Mouse (Mus musculus): Measurements from ENCODE around the gene Tas1r1. TPM values are rescaled to one million over a fixed set of nuclear protein-coding genes. Genes with fewer than 3 reads are reported as not detected.

Gene Tas1r1
- polyA plus RNA-seq, 1 experiment, result 0.27 TPM

- Histone ChIP-seq H3K36me3 (ENCODE audit: control insufficient read depth, insufficient read depth) (peaks cover 5% of the 10 kb centered on the region), H3ac (ENCODE audit: control insufficient read depth, insufficient read length, low read depth) (no peak overlapping the region), H3K27me3 (ENCODE audit: control insufficient read depth, insufficient read depth, insufficient read length) (no peaks in the 10 kb centered on the region), H3K79me2 (ENCODE audit: control insufficient read depth, insufficient read depth) (peaks cover 22% of the 10 kb centered on the region), H3K4me3 (ENCODE audit: insufficient read depth, poor library complexity, severe bottlenecking) (no peak overlapping the region), H3K79me3 (ENCODE audit: low read depth) (peaks cover 19% of the 10 kb centered on the region)
- no peak for TF ChIP-seq MYOG (IDR thresholded peaks at IDR 0.05; ENCODE audit: control insufficient read depth, extremely low read depth, insufficient read length)
- no peak for TF ChIP-seq CTCF (IDR thresholded peaks at IDR 0.05; ENCODE audit: control insufficient read depth, insufficient read depth, insufficient read length)
- no peak for TF ChIP-seq CEBPB (IDR thresholded peaks at IDR 0.05; ENCODE audit: low read depth)
- TF ChIP-seq MAX (IDR thresholded peaks at IDR 0.05), result no peak
- no peak for TF ChIP-seq MYOD1 (IDR thresholded peaks at IDR 0.05; ENCODE audit: control insufficient read depth, insufficient read length, low read depth)
- TF ChIP-seq USF1 (IDR thresholded peaks at IDR 0.05; ENCODE audit: low read depth), result no peak
- TF ChIP-seq FOSL1 (IDR thresholded peaks at IDR 0.05; ENCODE audit: insufficient read depth, low read length, poor library complexity, severe bottlenecking), result no peak
Measured at GRCm38 (mm10) chr4:152029997-152030396, 8.4 kb downstream of the Tas1r1 start.

- no peak overlapping the region for H3K4me3 ChIP-seq (ENCODE audit: insufficient read depth, poor library complexity, severe bottlenecking)
- H3ac ChIP-seq (ENCODE audit: control insufficient read depth, insufficient read length, low read depth), result no peak overlapping the region
- peaks cover 32% of the 10 kb centered on the region for H3K79me2 ChIP-seq (ENCODE audit: control insufficient read depth, insufficient read depth)
- H3K27me3 ChIP-seq (ENCODE audit: control insufficient read depth, insufficient read depth, insufficient read length), result no peaks in the 10 kb centered on the region
- no peak for TF ChIP-seq CTCF (IDR thresholded peaks at IDR 0.05; ENCODE audit: control insufficient read depth, insufficient read depth, insufficient read length)
- TF ChIP-seq MYOG (IDR thresholded peaks at IDR 0.05; ENCODE audit: control insufficient read depth, extremely low read depth, insufficient read length), result no peak
- TF ChIP-seq MAX (IDR thresholded peaks at IDR 0.05), result no peak
- TF ChIP-seq USF1 (IDR thresholded peaks at IDR 0.05; ENCODE audit: low read depth), result no peak
- no peak for TF ChIP-seq CEBPB (IDR thresholded peaks at IDR 0.05; ENCODE audit: low read depth)
- no peak for TF ChIP-seq MYOD1 (IDR thresholded peaks at IDR 0.05; ENCODE audit: control insufficient read depth, insufficient read length, low read depth)
- TF ChIP-seq FOSL1 (IDR thresholded peaks at IDR 0.05; ENCODE audit: insufficient read depth, low read length, poor library complexity, severe bottlenecking), result no peak
- H3K36me3 ChIP-seq (ENCODE audit: control insufficient read depth, insufficient read depth), result peaks cover 14% of the 10 kb centered on the region
- H3K79me3 ChIP-seq (ENCODE audit: low read depth), result peaks cover 27% of the 10 kb centered on the region
Measured at GRCm38 (mm10) chr4:152029087-152029486, 9.3 kb downstream of the Tas1r1 start.

GRCm38 (mm10) chr4:152028456-152028855 is 9.9 kb downstream of the Tas1r1 start:
- no peaks in the 10 kb centered on the region for H3K27me3 ChIP-seq (ENCODE audit: control insufficient read depth, insufficient read depth, insufficient read length)
- no peak overlapping the region for H3ac ChIP-seq (ENCODE audit: control insufficient read depth, insufficient read length, low read depth)
- peaks cover 29% of the 10 kb centered on the region for H3K79me3 ChIP-seq (ENCODE audit: low read depth)
- H3K79me2 ChIP-seq (ENCODE audit: control insufficient read depth, insufficient read depth), result peaks cover 38% of the 10 kb centered on the region
- TF ChIP-seq MYOD1 (IDR thresholded peaks at IDR 0.05; ENCODE audit: control insufficient read depth, insufficient read length, low read depth) (no peak), USF1 (IDR thresholded peaks at IDR 0.05; ENCODE audit: low read depth) (no peak), FOSL1 (IDR thresholded peaks at IDR 0.05; ENCODE audit: insufficient read depth, low read length, poor library complexity, severe bottlenecking) (no peak), MAX (IDR thresholded peaks at IDR 0.05) (no peak), CTCF (IDR thresholded peaks at IDR 0.05; ENCODE audit: control insufficient read depth, insufficient read depth, insufficient read length) (no peak), MYOG (IDR thresholded peaks at IDR 0.05; ENCODE audit: control insufficient read depth, extremely low read depth, insufficient read length) (no peak), CEBPB (IDR thresholded peaks at IDR 0.05; ENCODE audit: low read depth) (no peak)
- peaks cover 15% of the 10 kb centered on the region for H3K36me3 ChIP-seq (ENCODE audit: control insufficient read depth, insufficient read depth)
- no peak overlapping the region for H3K4me3 ChIP-seq (ENCODE audit: insufficient read depth, poor library complexity, severe bottlenecking)

GRCm38 (mm10) chr4:152027524-152027923 is 10.8 kb downstream of the Tas1r1 start, which contains the start of gene Zbtb48:
TSS of gene Zbtb48 (minus strand) at chr4:152027671.
- peaks cover 29% of the 10 kb centered on the region for H3K79me3 ChIP-seq (ENCODE audit: low read depth)
- peaks cover 22% of the 10 kb centered on the region for H3K36me3 ChIP-seq (ENCODE audit: control insufficient read depth, insufficient read depth)
- peak within 1 kb of the TSS; percentile 74 for H3K4me3 ChIP-seq (ENCODE audit: insufficient read depth, poor library complexity, severe bottlenecking)
- peak within 1 kb of the TSS; percentile 90 for H3ac ChIP-seq (ENCODE audit: control insufficient read depth, insufficient read length, low read depth)
- peaks cover 46% of the 10 kb centered on the region for H3K79me2 ChIP-seq (ENCODE audit: control insufficient read depth, insufficient read depth)
- TF ChIP-seq MAX (IDR thresholded peaks at IDR 0.05), result peak; percentile 8
- TF ChIP-seq CEBPB (IDR thresholded peaks at IDR 0.05; ENCODE audit: low read depth), result peak; percentile 78
- no peak for TF ChIP-seq CTCF (IDR thresholded peaks at IDR 0.05; ENCODE audit: control insufficient read depth, insufficient read depth, insufficient read length)
- H3K27me3 ChIP-seq (ENCODE audit: control insufficient read depth, insufficient read depth, insufficient read length), result no peaks in the 10 kb centered on the region

GRCm38 (mm10) chr4:152026751-152027508 is 11.4 kb downstream of the Tas1r1 start:
- TF ChIP-seq FOSL1 (IDR thresholded peaks at IDR 0.05; ENCODE audit: insufficient read depth, low read length, poor library complexity, severe bottlenecking), result no peak
- TF ChIP-seq MAX (IDR thresholded peaks at IDR 0.05), result peak; percentile 21

GRCm38 (mm10) chr4:152024525-152024924 is 13.8 kb downstream of the Tas1r1 start:
- H3K79me3 ChIP-seq (ENCODE audit: low read depth), result peaks cover 29% of the 10 kb centered on the region
- no peak overlapping the region for H3K4me3 ChIP-seq (ENCODE audit: insufficient read depth, poor library complexity, severe bottlenecking)
- peaks cover 22% of the 10 kb centered on the region for H3K36me3 ChIP-seq (ENCODE audit: control insufficient read depth, insufficient read depth)
- H3K27me3 ChIP-seq (ENCODE audit: control insufficient read depth, insufficient read depth, insufficient read length), result no peaks in the 10 kb centered on the region
- peaks cover 46% of the 10 kb centered on the region for H3K79me2 ChIP-seq (ENCODE audit: control insufficient read depth, insufficient read depth)
- TF ChIP-seq CEBPB (IDR thresholded peaks at IDR 0.05; ENCODE audit: low read depth), result no peak
- no peak for TF ChIP-seq MYOG (IDR thresholded peaks at IDR 0.05; ENCODE audit: control insufficient read depth, extremely low read depth, insufficient read length)
- no peak for TF ChIP-seq MAX (IDR thresholded peaks at IDR 0.05)
- TF ChIP-seq MYOD1 (IDR thresholded peaks at IDR 0.05; ENCODE audit: control insufficient read depth, insufficient read length, low read depth), result no peak
- no peak for TF ChIP-seq CTCF (IDR thresholded peaks at IDR 0.05; ENCODE audit: control insufficient read depth, insufficient read depth, insufficient read length)
- TF ChIP-seq FOSL1 (IDR thresholded peaks at IDR 0.05; ENCODE audit: insufficient read depth, low read length, poor library complexity, severe bottlenecking), result no peak
- no peak for TF ChIP-seq USF1 (IDR thresholded peaks at IDR 0.05; ENCODE audit: low read depth)
- H3ac ChIP-seq (ENCODE audit: control insufficient read depth, insufficient read length, low read depth), result no peak overlapping the region

More at GRCm38 (mm10) chr4:152026751-152027508, 11.4 kb downstream of the Tas1r1 start:
- peaks cover 22% of the 10 kb centered on the region for H3K36me3 ChIP-seq (ENCODE audit: control insufficient read depth, insufficient read depth)
- H3K79me3 ChIP-seq (ENCODE audit: low read depth), result peaks cover 29% of the 10 kb centered on the region
- no peaks in the 10 kb centered on the region for H3K27me3 ChIP-seq (ENCODE audit: control insufficient read depth, insufficient read depth, insufficient read length)
- H3K79me2 ChIP-seq (ENCODE audit: control insufficient read depth, insufficient read depth), result peaks cover 46% of the 10 kb centered on the region
- H3ac ChIP-seq (ENCODE audit: control insufficient read depth, insufficient read length, low read depth), result peak overlapping the region; percentile 90
- peak overlapping the region; percentile 74 for H3K4me3 ChIP-seq (ENCODE audit: insufficient read depth, poor library complexity, severe bottlenecking)
